Mouse (Mus musculus): Measurements from ENCODE around the gene Nos2. TPM values are rescaled to one million over a fixed set of nuclear protein-coding genes. Genes with fewer than 3 reads are reported as not detected.
A peak's percentile ranks its signal among the peaks of the same experiment; 100 is the strongest.
"Not testable (repeated sequence)": the region's sequence is repeated elsewhere in the genome, so short reads cannot be mapped to it uniquely, and the experiment has no call there.

Nos2 gene
- polyA plus RNA-seq, 1 experiment from 2014 or later = 0.21 TPM

GRCm38 (mm10) chr11:78990096-78990495 is 69.5 kb downstream of the Nos2 start:
- Histone ChIP-seq H3K27ac (ENCODE audit: low read depth, low read length) (no peak overlapping the region), H3K27me3 (replicated peaks; ENCODE audit: control insufficient read depth, insufficient read depth, low read length) (no peaks in the 10 kb centered on the region), H3K4me3 (ENCODE audit: low read depth, low read length) (no peak overlapping the region), H3K36me3 (ENCODE audit: control insufficient read depth, insufficient read depth) (no peaks in the 10 kb centered on the region), H3K9ac (ENCODE audit: low read depth, low read length) (no peak overlapping the region), H3K4me2 (replicated peaks; ENCODE audit: low read depth) (no peak overlapping the region), H3K4me1 (replicated peaks; ENCODE audit: control insufficient read depth, insufficient read depth, low read length) (0 out of 2 replicates have a peak, but pooled peaks cover 9% of the 10 kb centered on the region), H3K9me3 (ENCODE audit: control insufficient read depth) (no peaks in the 10 kb centered on the region)
- ATAC-seq = no peak
- TF ChIP-seq CTCF (IDR thresholded peaks at IDR 0.05; ENCODE audit: low read depth) = no peak
- 95% methylated on average over 9 of the region's 9 CpGs for WGBS

GRCm38 (mm10) chr11:78990875-78991543 is 70.4 kb downstream of the Nos2 start:
- ATAC-seq; H3K4me1 ChIP-seq (replicated peaks; ENCODE audit: control insufficient read depth, insufficient read depth, low read length); H3K27me3 ChIP-seq (replicated peaks; ENCODE audit: control insufficient read depth, insufficient read depth, low read length); H3K9ac ChIP-seq (ENCODE audit: low read depth, low read length); H3K4me2 ChIP-seq (replicated peaks; ENCODE audit: low read depth); H3K9me3 ChIP-seq (ENCODE audit: control insufficient read depth); H3K27ac ChIP-seq (ENCODE audit: low read depth, low read length); H3K36me3 ChIP-seq (ENCODE audit: control insufficient read depth, insufficient read depth); H3K4me3 ChIP-seq (ENCODE audit: low read depth, low read length): not testable (repeated sequence)
- WGBS = 79% methylated on average over 5 of the region's 5 CpGs

- no peaks in the 10 kb centered on the region for H3K36me3 ChIP-seq (ENCODE audit: control insufficient read depth, insufficient read depth)
- H3K4me2 ChIP-seq (replicated peaks; ENCODE audit: low read depth) = no peak overlapping the region
- no peak overlapping the region for H3K9ac ChIP-seq (ENCODE audit: low read depth, low read length)
- 57% methylated on average over 6 of the region's 6 CpGs for WGBS
- no peak overlapping the region for H3K27ac ChIP-seq (ENCODE audit: low read depth, low read length)
- no peak for TF ChIP-seq CTCF (IDR thresholded peaks at IDR 0.05; ENCODE audit: low read depth)
- H3K27me3 ChIP-seq (replicated peaks; ENCODE audit: control insufficient read depth, insufficient read depth, low read length) = no peaks in the 10 kb centered on the region
- no peak overlapping the region for H3K4me3 ChIP-seq (ENCODE audit: low read depth, low read length)
- no peaks in the 10 kb centered on the region for H3K9me3 ChIP-seq (ENCODE audit: control insufficient read depth)
- no peak for ATAC-seq
- H3K4me1 ChIP-seq (replicated peaks; ENCODE audit: control insufficient read depth, insufficient read depth, low read length) = peaks cover 5% of the 10 kb centered on the region; the same call in 1 of the 2 replicates
These were observed 78.5 kb downstream of the Nos2 start for GRCm38 (mm10) chr11:78999118-78999517.

- TF ChIP-seq CTCF (IDR thresholded peaks at IDR 0.05; ENCODE audit: low read depth) = no peak
- no peak overlapping the region for H3K9ac ChIP-seq (ENCODE audit: low read depth, low read length)
- no peak overlapping the region for H3K4me2 ChIP-seq (replicated peaks; ENCODE audit: low read depth)
- no peaks in the 10 kb centered on the region for H3K36me3 ChIP-seq (ENCODE audit: control insufficient read depth, insufficient read depth)
- ATAC-seq = no peak
- H3K9me3 ChIP-seq (ENCODE audit: control insufficient read depth) = no peaks in the 10 kb centered on the region
- H3K4me3 ChIP-seq (ENCODE audit: low read depth, low read length) = no peak overlapping the region
- peak overlapping the region; percentile 85 for H3K27ac ChIP-seq (ENCODE audit: low read depth, low read length)
- H3K4me1 ChIP-seq (replicated peaks; ENCODE audit: control insufficient read depth, insufficient read depth, low read length) = peaks cover 8% of the 10 kb centered on the region; the same call in 1 of the 2 replicates
- no peaks in the 10 kb centered on the region for H3K27me3 ChIP-seq (replicated peaks; ENCODE audit: control insufficient read depth, insufficient read depth, low read length)
- WGBS = 75% methylated on average over 4 of the region's 4 CpGs
These were observed 81.3 kb downstream of the Nos2 start for GRCm38 (mm10) chr11:79001871-79002270.

- Histone ChIP-seq H3K4me3 (ENCODE audit: low read depth, low read length) (no peak overlapping the region), H3K27ac (ENCODE audit: low read depth, low read length) (peak overlapping the region; percentile 85), H3K4me1 (replicated peaks; ENCODE audit: control insufficient read depth, insufficient read depth, low read length) (peaks cover 8% of the 10 kb centered on the region; the same call in 1 of the 2 replicates), H3K9ac (ENCODE audit: low read depth, low read length) (no peak overlapping the region), H3K36me3 (ENCODE audit: control insufficient read depth, insufficient read depth) (no peaks in the 10 kb centered on the region), H3K4me2 (replicated peaks; ENCODE audit: low read depth) (peak overlapping the region; percentile 21; the same call in 1 of the 2 replicates), H3K27me3 (replicated peaks; ENCODE audit: control insufficient read depth, insufficient read depth, low read length) (no peaks in the 10 kb centered on the region), H3K9me3 (ENCODE audit: control insufficient read depth) (no peaks in the 10 kb centered on the region)
- 18% methylated on average over 5 of the region's 5 CpGs for WGBS
- TF ChIP-seq CTCF (IDR thresholded peaks at IDR 0.05; ENCODE audit: low read depth) = no peak
- peak; percentile 87 for ATAC-seq
These were observed 82.0 kb downstream of the Nos2 start for GRCm38 (mm10) chr11:79002551-79002951.

GRCm38 (mm10) chr11:79003053-79003768 is 82.6 kb downstream of the Nos2 start:
- H3K4me3 ChIP-seq (ENCODE audit: low read depth, low read length) = no peak overlapping the region
- H3K9me3 ChIP-seq (ENCODE audit: control insufficient read depth) = no peaks in the 10 kb centered on the region
- no peaks in the 10 kb centered on the region for H3K27me3 ChIP-seq (replicated peaks; ENCODE audit: control insufficient read depth, insufficient read depth, low read length)
- peak overlapping the region; percentile 21; the same call in 1 of the 2 replicates for H3K4me2 ChIP-seq (replicated peaks; ENCODE audit: low read depth)
- no peak overlapping the region for H3K9ac ChIP-seq (ENCODE audit: low read depth, low read length)
- H3K27ac ChIP-seq (ENCODE audit: low read depth, low read length) = peak overlapping the region; percentile 85
- WGBS = 34% methylated on average over 11 of the region's 11 CpGs
- ATAC-seq = 0 out of 2 replicates have a peak, but pooled peaks have one; percentile 23
- no peak for TF ChIP-seq CTCF (IDR thresholded peaks at IDR 0.05; ENCODE audit: low read depth)
- peaks cover 8% of the 10 kb centered on the region; the same call in 1 of the 2 replicates for H3K4me1 ChIP-seq (replicated peaks; ENCODE audit: control insufficient read depth, insufficient read depth, low read length)
- no peaks in the 10 kb centered on the region for H3K36me3 ChIP-seq (ENCODE audit: control insufficient read depth, insufficient read depth)

Measured in intestine, postnatal 0 days (tissue).